Mouse (Mus musculus): ENCODE measurements around the gene 1700011L22Rik.

Gene 1700011L22Rik

DNA sequence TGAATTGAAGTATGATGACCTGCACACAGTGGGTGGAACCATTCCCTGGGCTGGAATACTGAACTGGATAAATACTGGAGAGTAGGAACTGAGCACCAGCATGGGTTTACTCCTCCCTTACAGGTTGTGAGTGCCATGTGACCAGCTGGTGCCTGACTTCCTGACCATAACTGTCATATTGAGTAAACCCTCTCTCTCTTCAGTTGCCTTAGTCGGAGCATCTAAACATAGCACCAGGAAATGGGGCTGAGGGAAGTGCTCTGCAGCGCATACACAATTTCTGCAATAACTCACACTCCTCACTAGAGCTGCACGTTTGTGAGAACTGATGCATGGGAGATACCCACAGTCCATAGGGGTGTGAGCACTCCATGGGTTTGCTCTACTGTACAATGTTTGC lies 9.1 kb downstream of the 1700011L22Rik start:
- no peak for DNase-seq (ENCODE audit: low spot score)

DNA sequence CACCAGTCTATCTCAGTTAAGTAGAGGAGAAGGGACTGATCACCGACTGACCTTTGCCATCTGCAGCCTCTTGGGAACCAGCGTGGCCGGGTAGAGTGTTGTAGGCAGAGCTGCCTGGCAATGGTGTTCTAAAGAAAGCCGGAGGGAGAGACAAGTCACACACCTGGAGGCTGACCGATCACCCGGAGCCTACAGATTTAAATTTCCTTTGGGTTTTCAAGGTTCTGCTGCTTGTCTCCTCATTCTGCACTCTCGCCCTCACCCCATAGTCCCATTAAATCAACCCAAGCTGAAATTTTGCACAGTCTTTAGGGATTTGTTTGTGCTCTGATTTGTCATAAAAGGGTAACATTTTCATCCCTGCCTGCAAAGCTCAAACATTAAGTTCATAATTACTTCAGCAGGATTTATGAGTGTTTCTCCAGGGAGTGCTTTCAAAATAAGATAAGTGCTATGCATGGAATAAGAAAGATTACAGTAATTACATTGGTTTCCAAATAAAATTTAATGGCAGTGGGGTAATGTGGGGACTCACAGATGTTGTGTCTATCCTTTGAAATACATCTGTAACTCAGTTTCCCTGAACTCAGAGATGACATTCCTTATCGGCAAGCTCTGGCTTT lies 19.0 kb downstream of the 1700011L22Rik start:
- no peak for DNase-seq (ENCODE audit: low spot score)

DNA sequence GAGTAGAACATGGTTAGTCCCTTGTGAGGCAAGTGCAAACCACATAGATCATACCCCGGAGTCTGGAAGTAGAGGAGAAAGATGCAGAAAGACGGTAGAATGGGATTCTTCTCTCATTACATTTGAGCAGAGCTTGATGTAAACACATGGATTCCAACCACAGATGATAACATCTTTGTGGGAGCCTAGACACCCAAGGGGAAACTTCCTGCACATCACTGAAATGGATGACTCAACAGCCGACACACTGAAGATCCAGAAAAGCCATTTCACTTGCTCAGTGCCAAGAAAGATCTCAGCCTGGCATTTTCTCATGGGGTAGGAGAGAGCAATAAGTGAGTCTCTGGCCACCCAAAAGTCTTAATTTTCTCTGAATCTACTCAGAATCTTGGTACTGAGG lies 20.5 kb downstream of the 1700011L22Rik start:
- no peak for DNase-seq (ENCODE audit: low spot score)

DNA sequence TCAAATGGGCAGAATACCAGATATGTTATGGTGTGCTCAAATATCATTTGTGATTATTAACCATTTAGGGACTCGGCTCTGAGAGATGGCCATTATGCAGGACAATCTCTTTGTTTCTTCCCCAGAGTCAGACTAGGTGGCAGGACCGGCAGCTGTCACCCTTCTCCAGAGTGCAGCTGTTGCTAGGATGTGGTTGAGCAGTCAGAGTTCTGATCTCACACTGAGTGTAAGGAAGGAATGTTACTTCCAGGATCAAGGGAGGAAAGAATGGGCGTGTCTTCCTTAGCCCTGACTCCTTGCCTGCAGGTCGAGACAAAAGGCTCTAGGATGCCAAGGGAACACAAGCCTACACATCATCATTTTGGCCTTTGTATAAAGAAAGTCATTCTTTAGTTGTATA lies 21.2 kb downstream of the 1700011L22Rik start:
- no peak for DNase-seq (ENCODE audit: low spot score)

DNA sequence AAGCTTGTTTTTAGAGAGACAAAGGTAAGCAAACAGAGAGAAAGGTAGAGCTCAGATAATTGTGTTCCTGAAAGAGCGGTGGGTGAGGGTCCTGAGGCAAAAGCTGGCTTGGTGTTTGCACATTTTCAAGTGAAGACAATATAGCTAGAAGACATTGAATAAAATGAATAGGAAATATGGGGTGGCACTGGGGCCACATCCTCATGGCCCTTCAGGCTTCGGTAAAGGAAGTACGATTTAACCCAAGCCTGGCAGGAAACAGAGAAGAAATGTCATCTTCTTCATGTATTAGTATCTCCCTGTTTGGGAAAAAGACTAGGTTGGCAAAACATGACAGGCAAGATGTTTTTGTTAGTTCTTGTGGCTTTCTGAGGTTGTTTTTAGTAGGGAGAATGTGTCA lies 22.3 kb downstream of the 1700011L22Rik start:
- no peak for DNase-seq (ENCODE audit: low spot score)

DNA sequence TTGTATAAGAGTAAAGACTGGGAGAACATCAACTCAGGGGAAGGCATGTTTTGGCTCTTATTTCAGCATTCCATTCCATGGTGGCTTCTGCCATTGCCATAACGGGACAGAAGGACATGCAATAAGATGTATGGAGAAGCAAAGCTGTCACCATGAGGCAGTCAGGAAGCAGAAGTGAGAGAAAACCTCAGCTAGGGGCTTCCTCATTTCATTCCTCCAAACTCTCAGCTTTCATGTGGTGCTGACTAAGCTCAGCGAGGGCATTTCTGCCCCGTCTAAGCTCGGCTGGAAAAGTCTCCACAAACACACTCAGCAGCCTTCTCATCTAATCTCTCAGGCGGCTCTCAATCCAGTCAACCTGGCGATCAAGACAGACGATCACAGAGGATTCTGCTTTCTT lies 22.8 kb downstream of the 1700011L22Rik start:
- no peak for DNase-seq (ENCODE audit: low spot score)

DNA sequence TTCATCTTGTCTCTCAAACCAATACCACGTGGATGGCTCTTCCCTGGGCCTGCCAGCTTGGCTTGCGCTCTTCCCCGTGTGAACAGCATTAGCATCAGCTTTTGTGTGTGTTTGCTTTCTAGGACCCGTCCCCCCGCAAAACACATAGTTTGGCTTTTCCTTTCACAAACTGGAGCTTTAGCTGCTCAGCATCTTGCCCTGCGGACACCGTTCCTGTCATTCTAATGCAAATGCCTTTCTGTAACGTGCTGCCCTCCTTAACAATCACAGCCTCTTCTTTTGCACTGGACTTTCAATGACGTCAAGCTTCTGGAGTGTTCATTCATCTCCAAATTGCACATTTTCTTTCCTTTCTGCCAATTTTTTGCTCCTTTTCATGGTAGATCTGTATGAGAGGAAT lies 24.0 kb downstream of the 1700011L22Rik start:
- no peak for DNase-seq (ENCODE audit: low spot score)

DNA sequence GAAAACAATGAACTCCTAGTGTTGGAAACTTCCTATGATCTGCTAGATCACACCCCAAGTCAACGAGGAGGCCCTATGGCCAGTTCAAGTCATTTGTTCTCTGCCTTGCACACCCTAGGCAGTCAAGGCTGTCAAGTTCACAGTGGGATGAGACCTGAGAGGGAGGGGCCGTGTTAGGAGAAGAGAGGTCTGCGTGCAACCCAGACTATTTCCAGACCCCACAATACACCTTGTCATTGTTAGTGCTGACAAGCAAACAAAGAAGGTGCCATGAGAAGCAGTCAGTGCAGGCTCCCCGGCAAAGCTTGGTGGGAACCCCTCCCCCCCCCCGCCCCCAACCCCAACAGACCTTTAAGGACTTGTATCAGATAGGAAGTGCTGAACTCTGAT lies 25.6 kb downstream of the 1700011L22Rik start:
- DNase-seq (ENCODE audit: low spot score) = no peak

DNA sequence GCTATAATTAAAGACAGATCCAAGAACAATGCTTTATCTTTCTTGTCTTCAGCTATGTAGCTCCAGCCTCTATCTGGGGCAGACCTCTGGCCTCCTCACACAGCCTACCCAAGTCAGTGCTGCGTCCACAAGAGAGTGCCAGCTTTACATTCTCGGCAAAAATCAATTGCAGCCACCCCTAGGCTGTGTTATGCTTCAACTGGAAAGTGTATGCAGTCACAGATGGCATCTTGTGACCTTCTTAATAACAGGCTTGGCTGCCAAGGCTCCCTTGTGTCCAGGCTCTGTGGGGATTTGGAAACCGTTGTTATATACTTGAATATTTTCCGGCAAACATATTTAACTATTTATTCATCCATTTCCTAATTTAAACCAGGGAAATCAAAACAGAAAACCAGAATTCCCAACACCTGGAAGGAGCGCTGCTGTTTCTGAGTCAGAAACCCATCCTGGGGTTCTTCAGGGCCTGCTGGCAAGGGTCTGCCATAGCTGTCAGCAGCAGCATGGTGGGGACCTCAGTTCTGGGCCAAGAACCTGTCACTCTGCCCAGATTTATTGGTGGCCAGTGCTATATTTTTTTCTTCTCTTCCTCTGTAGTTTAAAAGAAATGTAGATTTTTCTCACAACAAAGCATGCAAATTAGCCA lies 26.1 kb downstream of the 1700011L22Rik start:
- no peak for DNase-seq (ENCODE audit: low spot score)

DNA sequence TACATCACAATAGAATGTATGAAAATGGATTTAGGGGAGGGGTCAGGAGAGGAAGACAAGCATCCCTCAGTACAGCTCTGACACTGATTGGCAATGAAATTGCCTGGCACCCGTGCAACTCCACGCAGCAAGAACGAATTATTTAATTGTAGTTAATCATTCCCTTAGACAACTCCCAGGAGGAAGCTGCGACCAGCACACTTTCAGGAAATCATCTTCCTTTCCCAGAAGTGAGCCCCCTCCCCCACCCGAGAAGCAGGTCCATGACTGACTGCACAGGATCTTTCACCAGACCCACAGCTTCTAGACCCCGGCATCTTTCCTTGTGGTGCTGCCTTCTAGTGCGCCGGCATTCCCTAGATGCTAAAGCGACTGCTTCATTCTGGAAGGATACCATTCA lies 36.7 kb downstream of the 1700011L22Rik start:
- peak; percentile 19 for DNase-seq (ENCODE audit: low spot score)

DNA sequence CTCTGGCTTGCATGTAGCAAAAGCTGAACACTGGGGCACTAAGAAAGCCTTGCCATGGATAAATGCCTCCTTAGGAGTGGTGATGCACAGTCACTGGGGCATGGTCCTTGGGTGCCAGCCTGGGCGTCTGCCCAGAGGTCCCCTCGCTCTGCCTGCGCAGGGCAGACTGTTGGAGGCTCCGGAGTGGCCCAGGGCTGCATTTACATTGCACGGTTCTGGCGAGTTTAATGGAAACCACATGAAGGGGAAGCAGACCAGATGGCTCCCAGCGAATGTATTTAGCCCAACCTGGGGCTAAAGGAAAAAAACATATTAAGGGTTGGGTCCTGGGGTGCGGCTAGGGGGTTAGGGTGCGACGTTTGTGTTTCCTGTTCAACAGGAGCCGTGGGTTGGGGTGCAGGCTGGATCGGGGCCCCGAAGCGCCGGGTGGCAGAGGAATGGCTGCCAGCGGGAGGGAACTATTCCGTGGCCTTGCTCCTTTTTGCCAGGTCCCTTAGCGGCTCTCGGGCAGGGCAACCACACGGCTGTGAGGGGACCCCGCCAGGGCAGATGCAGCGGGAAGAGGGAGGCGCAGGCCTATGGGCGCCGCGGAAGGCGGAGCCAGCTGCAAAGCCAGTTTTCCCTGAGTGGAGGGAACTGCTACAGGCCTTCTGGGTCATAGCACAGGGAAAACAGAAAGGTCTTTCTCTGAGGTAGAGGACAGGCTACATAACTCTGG lies 38.6 kb downstream of the 1700011L22Rik start:
- peak; percentile 26 for DNase-seq (ENCODE audit: low spot score)

DNA sequence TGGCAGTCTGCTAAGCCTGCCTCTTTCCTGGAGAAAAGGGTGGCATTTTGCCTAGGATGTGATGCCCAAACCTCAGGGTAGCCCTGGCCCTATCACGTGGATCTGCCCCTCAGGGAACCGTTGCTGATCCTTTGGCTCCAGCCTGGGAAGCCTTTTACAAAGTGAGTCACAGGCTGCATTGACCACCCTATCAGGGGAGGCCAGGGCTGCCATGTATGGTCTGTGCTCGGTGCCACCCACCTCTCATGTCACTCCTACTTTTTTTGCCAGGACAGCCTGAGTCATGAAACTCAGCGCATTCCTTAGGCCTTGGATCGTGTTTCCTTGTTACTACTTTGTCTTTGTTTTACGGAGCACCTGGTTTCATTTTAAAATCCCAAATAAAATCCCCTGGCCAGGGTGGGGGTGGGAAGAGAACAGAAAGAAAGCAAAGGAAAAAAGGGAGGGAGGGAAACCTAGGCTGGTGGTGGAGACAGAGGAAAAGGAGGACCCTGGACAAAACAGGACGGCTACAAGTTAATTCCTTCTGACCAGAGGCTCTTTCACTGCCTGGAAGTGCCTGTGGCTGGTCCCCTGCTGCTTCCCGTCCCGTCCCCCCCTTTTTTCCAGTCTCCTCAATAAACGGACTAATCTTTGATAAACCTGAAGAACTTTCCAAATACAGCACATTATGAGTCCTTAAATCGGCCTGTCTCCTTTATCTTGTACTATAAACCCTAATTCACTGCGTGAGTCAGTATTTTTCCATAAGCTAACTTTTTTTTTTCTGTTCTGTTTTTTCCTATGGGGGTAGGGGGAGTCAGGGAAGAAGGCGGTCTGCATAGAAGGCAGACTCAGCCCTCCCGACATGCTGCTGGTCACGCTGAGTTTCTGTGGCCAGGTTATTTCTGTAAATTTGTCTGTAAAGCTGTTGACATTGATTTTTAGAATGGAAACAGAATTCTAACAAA lies 39.4 kb downstream of the 1700011L22Rik start:
- DNase-seq (ENCODE audit: low spot score) = peak; percentile 18

DNA sequence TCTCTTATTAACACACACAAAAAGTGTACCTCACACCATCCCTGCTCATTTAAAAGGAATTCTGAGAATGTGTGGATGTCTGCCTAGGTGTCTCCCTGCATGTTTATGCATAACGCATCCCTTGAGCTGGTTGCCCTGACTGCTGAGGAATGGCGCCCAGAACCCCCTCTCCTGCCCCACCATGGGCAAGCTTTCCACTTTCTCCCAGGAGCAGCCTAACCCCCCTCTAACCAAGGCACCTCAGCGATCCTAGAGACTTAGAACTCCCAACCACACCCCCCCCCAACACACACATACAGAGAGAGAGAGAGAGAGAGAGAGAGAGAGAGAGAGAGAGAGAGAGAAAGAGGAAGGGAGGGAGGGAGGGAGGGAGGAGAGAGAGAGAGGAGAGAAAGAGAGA lies 40.2 kb downstream of the 1700011L22Rik start:
- peak; percentile 8 for DNase-seq (ENCODE audit: low spot score)

DNA sequence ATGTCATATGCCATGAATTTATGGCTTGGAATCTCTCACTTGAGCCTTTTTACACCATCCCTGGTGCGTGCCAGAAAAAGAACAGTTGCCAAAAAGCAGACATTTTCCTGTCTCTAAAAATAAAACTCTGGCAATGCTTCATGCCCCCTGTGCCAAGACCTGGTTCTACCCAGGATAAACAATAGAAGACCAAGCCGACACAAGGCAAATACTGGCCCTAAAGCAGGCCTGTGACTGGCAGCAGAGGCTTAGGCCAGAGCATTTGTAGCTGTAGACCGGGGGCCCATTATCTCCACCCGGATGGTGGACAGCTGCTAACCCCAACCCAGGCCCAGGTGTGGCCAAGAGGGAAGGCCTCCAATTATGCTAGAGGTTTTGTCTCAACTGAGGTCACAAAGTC lies 41.5 kb downstream of the 1700011L22Rik start:
- DNase-seq (ENCODE audit: low spot score) = no peak

DNA sequence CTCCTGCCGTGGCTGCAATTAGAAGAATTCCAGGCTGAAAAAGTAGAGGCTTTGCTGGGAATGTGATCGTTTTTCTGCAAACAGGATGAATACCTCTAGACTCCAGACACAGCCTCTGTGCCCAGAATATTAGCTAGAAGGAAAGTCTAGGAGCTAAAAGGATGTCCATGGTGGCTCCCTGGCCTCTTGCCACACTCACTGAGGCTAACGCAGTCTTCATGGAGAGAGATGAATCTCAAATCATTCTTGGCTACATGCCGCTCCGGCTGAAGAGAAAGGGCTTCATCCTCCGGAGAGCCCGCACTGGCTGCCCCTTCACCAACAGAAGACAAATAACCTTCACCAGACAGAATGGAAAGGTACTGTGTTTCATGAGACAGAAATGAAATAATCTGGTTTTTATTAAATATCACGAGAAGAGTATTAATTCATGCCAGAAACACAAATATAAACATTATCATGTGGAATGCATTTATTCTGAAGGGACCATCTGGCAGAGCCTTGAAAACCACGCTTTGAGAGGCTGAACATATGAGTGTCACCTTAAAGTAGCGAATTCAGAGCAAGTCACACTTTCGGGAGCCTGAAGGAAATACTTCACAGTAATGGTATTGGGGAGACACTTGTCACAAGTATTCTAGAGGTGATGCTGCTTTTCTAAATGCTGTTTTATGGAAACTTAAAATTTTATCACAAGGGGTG lies 46.8 kb downstream of the 1700011L22Rik start:
- DNase-seq (ENCODE audit: low spot score) = no peak

DNA sequence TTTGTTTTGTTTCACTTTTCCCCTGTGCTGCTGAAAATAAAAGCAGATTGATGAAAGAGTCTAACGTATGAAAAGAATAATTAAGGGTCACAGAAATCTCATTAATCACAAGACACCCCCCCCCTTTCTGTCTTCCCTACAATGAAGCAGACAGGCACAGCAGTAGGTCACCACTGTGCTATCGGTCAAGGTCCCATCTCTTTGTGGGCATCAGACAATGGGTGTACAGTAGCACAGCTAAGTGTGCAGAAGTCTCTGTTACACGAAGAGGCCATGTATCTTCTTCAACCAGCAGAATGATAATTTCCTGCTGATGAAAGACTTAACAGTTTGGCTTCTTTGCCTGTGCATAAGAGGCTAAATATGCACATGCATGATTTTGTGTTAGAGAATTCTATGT lies 49.7 kb downstream of the 1700011L22Rik start:
- DNase-seq (ENCODE audit: low spot score) = no peak

DNA sequence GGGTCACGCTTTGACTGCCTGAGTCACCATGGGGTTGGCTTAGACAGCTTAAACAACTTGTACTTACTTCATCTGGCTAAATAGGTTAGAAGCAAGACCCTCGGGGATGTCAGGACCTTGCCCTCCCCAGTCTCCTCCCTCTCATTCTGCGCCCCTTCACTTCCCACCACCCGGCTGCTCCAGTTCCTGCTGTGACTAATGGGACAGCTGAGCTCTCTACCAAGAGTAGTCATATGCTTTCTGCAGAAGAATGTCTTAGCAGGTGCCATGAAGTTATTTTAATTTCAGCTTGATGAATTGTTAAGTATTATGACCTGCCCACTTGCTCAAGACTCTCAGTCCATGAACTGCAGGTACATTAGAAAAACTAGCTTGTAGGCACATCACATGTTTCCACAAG lies 51.9 kb downstream of the 1700011L22Rik start:
- no peak for DNase-seq (ENCODE audit: low spot score)

DNA sequence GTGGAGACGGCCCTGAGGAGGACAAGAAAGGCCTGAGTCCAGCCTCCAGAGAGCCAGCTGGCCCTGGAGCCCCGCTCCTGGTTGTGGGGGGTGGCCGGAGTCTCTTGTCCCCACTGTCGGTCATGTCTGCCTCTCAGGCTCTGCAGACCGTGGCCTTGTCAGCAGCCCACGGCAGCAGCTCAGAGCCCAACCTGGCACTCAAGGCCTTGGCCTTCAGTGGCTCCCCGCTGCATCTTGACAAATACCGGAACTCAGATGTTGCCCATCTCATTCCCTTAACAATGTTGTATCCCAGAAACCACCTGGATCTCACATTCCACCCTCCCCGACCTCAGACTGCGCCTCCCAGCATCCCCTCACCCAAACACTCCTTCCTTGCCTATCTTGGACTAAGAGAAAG lies 58.3 kb downstream of the 1700011L22Rik start:
- DNase-seq (ENCODE audit: low spot score) = no peak

DNA sequence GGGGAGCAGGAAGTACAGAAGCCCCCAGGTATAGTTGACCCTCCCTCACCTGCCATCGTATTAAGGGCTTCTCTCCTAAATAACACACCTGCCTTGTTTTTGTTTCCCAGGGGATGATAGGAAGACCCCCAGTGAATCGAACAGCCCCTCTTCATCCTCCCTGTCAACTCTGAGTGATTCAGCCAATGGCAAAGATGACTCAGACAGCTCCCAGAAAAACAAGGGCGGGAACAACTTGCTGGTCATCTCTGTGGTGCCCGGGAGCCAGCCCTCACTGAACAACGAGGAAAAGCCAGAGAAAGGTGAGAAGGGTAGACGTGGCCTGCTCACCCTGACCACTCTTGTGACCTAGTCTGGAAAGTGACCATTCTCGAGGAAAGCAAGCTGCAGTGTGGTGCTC lies 62.9 kb downstream of the 1700011L22Rik start:
- no peak for DNase-seq (ENCODE audit: low spot score)

DNA sequence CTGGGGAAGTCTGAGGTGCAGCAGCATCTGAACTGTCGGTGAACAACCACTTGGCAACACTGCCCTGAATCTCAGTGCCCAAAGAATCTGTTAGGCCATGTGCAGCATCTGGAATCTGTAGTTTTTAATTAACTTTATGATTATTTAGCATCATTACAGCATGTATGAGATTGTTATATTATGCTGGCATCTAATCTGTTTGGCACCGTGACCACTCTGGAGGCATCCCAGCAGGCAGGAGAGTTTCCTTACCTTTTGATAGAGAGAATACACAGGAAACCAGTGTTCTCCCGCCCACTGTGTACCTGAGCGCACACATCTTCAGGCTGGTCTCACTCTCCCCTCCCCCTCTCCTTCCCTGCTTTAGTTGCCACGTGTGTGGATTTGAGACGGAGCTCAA lies 68.7 kb downstream of the 1700011L22Rik start:
- no peak for DNase-seq (ENCODE audit: low spot score)

DNA sequence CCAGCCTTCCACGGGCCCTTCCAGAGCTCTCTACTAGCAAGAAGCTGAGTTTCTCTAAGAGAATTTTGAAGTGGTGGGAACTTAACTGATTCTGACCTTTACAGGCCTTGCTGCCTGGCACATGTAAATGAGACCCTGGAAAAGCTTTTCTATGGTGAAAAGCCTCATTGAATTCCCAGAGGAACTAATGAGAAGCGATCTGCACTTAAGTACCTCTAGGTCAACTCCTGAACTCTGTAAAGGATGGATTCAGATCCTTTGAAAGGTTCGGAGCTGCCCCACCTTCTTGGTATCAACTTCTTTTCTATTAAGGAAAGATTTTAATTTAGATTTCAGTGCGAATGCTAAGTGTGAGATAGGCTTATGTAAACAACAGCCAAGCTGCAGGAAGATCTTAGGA lies 72.4 kb downstream of the 1700011L22Rik start:
- DNase-seq (ENCODE audit: low spot score) = no peak

DNA sequence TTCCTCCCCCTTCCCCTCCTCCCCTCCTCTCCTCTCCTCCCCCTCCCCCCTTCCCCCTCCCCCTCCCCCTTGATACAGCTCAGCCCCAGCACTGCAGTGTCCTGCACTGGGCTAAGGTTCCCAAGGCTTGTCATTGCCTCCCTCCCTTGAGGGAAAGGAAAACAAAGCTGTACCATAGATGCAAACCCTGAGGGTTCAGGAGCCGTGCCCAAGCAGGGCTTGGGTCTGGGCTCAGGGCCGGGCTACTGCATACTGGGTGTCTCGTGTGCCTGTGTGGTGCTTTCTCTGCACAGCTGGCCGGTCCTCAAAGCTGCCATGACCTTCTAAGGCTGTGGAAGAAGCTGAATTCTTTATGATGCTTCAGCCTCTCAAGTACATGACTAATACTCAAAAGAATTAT lies 74.8 kb downstream of the 1700011L22Rik start:
- DNase-seq (ENCODE audit: low spot score) = no peak
